Mouse (Mus musculus) hindbrain, postnatal 0 days (tissue): ENCODE data around the gene Map3k15. TPM values are rescaled to one million over a fixed set of nuclear protein-coding genes. Genes with fewer than 3 reads are reported as not detected.

Experiments
- ATAC-seq: fragments of 200-750 bp; cut with Nextera tagmentation; 2 replicates; pipeline ENCODE4 v1.8.0; 2017; ENCODE audit warnings: mild to moderate bottlenecking, moderate TSS enrichment, moderate library complexity
- DNase-seq: peaks from one replicate; pipeline ENCODE4 v3.0.0-alpha.2; 2015; ENCODE audit warnings: low spot score
- H3K27ac ChIP-seq: fragments of 300-500 bp; sonication (generic); 2 replicates; pipeline ENCODE4 v1.5.1; 2014; ENCODE audit warnings: mild to moderate bottlenecking
- H3K27me3 ChIP-seq: fragments of 300-500 bp; sonication (generic); 2 replicates; pipeline ENCODE4 v1.6.1; 2014; ENCODE audit warnings: low read length, mixed read lengths; ENCODE audit not compliant: insufficient read depth
- H3K36me3 ChIP-seq: fragments of 300-500 bp; sonication (generic); 2 replicates; pipeline ENCODE4 v1.6.1; 2014; ENCODE audit warnings: low read length, mixed read lengths; ENCODE audit not compliant: insufficient read depth
- H3K4me1 ChIP-seq: fragments of 300-500 bp; sonication (generic); 2 replicates; pipeline ENCODE4 v1.6.1; 2014; ENCODE audit warnings: antibody characterized with exemption, low read length, mixed read lengths; ENCODE audit not compliant: insufficient read depth
- H3K4me2 ChIP-seq: fragments of 300-500 bp; sonication (generic); 2 replicates; pipeline ENCODE4 v1.6.1; 2014; ENCODE audit warnings: low read depth, mild to moderate bottlenecking, low read length, moderate library complexity, mixed read lengths
- H3K4me3 ChIP-seq: fragments of 300-500 bp; sonication (generic); 2 replicates; pipeline ENCODE4 v1.5.1; 2014; ENCODE audit warnings: low read length
- H3K9ac ChIP-seq: fragments of 300-500 bp; sonication (generic); replicated peaks from 2 replicates; pipeline ENCODE4 v1.6.1; 2014; ENCODE audit warnings: mild to moderate bottlenecking, low read length, moderate library complexity, mixed read lengths
- H3K9me3 ChIP-seq: fragments of 300-500 bp; sonication (generic); 2 replicates; pipeline ENCODE4 v1.6.1; 2016; ENCODE audit warnings: low read length, mixed read lengths
- CTCF ChIP-seq: IDR thresholded peaks from 2 replicates; pipeline ENCODE4 v1.5.1; 2016; ENCODE audit warnings: antibody characterized with exemption, control low read depth, low read depth
- WGBS: fragments of 180-500 bp; shearing (Covaris S2); extraction: QIAGEN DNeasy Blood & Tissue Kit; methylation state at CpG from one replicate; pipeline ENCODE4 v1.1.7; 2014; 5-methylcytosine and 5-hydroxymethylcytosine counted together
- polyA plus RNA-seq: library from polyadenylated mRNA; unstranded; fragments of >200 nt; fragmentation: Nextera tagmentation; extraction: Ambion mirVana; gene quantifications from 2 replicates; pipeline ENCODE4 v1.2.1, GENCODE M21; 2015
- total RNA-seq: library from RNA; depleted of rRNA; stranded (reverse); fragments of >200 nt; gene quantifications from 2 replicates; pipeline ENCODE4 v1.2.3, GENCODE M21; 2014

Map3k15 gene
- total and polyA plus RNA-seq, 2 experiments from 2014 or later: 0.25 to 1.6 TPM

DNA sequence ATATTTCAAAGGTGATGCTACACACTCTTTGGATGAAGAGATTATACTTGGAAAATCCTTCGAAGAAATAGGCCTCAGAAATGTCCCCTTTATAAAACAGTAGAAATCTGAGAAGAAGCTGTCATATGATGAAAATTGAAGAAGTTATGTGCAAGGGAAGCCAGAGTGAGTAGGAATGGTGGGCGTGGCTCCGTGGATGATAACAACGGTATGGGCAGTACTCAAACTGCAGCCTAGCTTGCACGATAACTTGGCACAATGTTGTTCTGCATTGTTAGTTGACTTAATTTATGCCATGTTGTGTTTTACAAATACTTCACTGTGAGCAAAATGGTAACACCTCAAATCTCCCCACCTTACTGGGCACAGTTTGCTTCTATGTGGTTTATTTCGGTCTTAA, 7.6 kb downstream of the Map3k15 start:
- WGBS: 86% methylated on average over 6 of the region's 6 CpGs

DNA sequence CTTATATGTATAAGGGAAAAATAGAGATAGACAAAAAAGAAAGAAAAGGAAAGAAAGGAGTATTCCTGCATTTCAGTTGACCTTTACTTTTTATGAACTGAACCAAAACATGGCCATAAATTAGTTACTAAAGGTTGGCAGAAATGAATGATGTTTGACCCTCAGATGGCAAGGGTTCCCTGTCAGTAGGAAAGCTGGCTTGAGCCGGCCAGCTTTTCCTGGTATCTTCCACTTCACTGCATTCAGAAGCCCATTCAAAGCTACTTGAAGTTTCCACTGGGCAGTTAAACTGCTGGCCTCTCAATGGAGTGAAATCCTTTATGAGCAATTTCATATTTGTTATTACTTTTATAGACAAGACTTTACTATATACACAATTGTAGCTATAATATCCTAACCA, 65.1 kb downstream of the Map3k15 start:
- Histone ChIP-seq H3K4me2 (no peak overlapping the region), H3K9me3 (no peaks in the 10 kb centered on the region), H3K4me3 (no peak overlapping the region), H3K9ac (no peak overlapping the region), H3K4me1 (no peaks in the 10 kb centered on the region), H3K27me3 (no peaks in the 10 kb centered on the region), H3K27ac (no peak overlapping the region), H3K36me3 (no peaks in the 10 kb centered on the region)
- ATAC-seq (no peak), DNase-seq (no peak)
- no peak for TF ChIP-seq CTCF
- WGBS: 75% methylated on average over 1 of the region's 1 CpGs

More for the DNA sequence above, 7.6 kb downstream of the Map3k15 start:
- H3K4me1 ChIP-seq: no peaks in the 10 kb centered on the region
- no peak for TF ChIP-seq CTCF
- H3K4me2 ChIP-seq: no peak overlapping the region
- ATAC-seq: no peak
- H3K9ac ChIP-seq: no peak overlapping the region
- H3K27ac ChIP-seq: no peak overlapping the region
- no peaks in the 10 kb centered on the region for H3K9me3 ChIP-seq
- H3K4me3 ChIP-seq: no peak overlapping the region
- no peaks in the 10 kb centered on the region for H3K27me3 ChIP-seq
- H3K36me3 ChIP-seq: no peaks in the 10 kb centered on the region
- no peak for DNase-seq

DNA sequence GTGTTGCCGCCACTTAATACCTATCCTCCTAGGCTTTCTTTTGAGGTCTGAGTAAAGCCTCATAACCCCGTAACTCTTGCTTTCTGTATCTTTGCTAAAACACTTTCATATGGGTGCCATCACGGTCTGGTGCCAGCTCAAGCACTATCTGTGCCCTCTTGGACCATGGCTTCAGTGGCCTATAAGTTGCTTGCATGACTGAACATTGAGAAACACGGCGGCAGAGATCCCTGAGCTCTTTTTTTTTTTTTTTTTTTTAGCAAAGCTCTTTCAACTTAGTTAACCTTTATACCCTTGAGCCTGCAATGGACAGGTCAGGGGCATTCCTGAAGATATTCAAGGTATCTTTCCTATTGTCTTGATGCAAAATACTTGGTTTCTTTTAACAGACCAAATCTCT, 66.4 kb downstream of the Map3k15 start:
- H3K4me3 ChIP-seq: no peak overlapping the region
- ATAC-seq (no peak), DNase-seq (no peak)
- H3K4me1 ChIP-seq: no peaks in the 10 kb centered on the region
- no peaks in the 10 kb centered on the region for H3K27me3 ChIP-seq
- no peaks in the 10 kb centered on the region for H3K36me3 ChIP-seq
- WGBS: 74% methylated on average over 5 of the region's 5 CpGs
- H3K4me2 ChIP-seq: no peak overlapping the region
- no peaks in the 10 kb centered on the region for H3K9me3 ChIP-seq
- TF ChIP-seq CTCF: no peak
- H3K9ac ChIP-seq: no peak overlapping the region
- H3K27ac ChIP-seq: no peak overlapping the region

DNA sequence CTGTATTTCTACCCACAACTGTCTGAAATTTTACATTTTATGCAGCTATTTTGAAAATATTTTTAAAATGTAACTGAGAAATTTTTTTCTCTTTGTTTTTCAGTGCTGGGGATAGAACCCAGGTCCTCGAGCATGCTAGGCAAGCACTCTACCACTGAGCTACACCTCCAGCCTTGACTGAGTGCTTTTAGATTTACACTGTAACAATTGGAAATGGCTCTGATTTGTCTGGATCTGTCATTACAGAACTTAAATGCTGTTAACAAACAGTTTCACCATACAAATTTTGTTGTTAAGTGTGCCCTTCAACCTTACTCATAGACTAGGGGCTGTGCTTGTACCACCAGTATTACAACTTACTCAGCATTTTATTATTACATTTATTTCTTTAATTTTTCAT, 103.7 kb downstream of the Map3k15 start:
- H3K9ac ChIP-seq: no peak overlapping the region
- no peak overlapping the region for H3K27ac ChIP-seq
- H3K9me3 ChIP-seq: no peaks in the 10 kb centered on the region
- no peaks in the 10 kb centered on the region for H3K27me3 ChIP-seq
- no peak for ATAC-seq
- H3K4me2 ChIP-seq: no peak overlapping the region
- no peak for DNase-seq
- no peaks in the 10 kb centered on the region for H3K36me3 ChIP-seq
- no peak overlapping the region for H3K4me3 ChIP-seq
- H3K4me1 ChIP-seq: no peaks in the 10 kb centered on the region
- TF ChIP-seq CTCF: no peak
- WGBS: 76% methylated on average over 1 of the region's 1 CpGs

DNA sequence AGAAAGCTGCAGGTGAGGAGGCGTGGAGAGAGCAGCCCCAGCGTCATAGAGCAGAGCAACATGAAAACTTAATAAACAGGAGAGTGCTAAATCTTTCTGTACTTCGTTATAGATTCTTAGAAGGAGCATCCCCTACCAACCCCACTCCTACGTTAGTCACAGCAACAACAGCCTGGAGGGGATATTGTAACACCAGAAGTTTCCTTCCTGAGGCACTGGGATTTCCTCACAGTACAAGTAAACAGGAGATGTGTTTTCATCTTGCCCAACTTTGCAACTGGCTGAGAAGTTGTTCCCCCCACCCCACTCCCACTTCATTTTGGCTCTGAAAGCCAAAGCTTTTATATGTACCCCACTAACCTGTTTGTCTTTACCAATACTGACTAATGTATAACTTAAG, 119.6 kb downstream of the Map3k15 start:
- 68% methylated on average over 4 of the region's 4 CpGs for WGBS
- ATAC-seq: no peak
- Histone ChIP-seq H3K4me2 (no peak overlapping the region), H3K27me3 (no peaks in the 10 kb centered on the region), H3K4me1 (no peaks in the 10 kb centered on the region), H3K9me3 (no peaks in the 10 kb centered on the region), H3K4me3 (no peak overlapping the region), H3K9ac (no peak overlapping the region), H3K27ac (no peak overlapping the region), H3K36me3 (no peaks in the 10 kb centered on the region)
- no peak for DNase-seq
- no peak for TF ChIP-seq CTCF

DNA sequence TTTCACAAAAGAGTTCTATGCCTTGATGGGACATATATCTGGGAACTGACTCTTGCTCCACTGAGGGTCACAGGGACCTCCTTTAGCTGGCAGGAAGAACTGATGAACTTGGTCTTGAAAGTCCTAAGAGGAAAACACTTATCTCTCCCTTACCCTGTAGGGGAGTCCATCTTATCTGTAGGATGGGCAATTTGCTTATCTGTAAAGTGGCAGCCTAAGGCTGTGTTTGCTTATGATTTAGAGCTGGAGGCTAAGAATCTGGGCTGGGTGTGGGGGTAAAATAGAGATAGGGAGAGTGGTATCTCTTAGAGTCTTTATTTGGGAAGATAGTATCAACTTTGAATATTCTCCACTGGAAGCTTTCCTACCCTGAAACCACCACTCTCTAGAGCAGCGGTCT, 125.5 kb downstream of the Map3k15 start:
- no peaks in the 10 kb centered on the region for H3K9me3 ChIP-seq
- no peak overlapping the region for H3K4me2 ChIP-seq
- DNase-seq: no peak
- no peak overlapping the region for H3K4me3 ChIP-seq
- TF ChIP-seq CTCF: no peak
- H3K4me1 ChIP-seq: no peaks in the 10 kb centered on the region
- H3K27ac ChIP-seq: no peak overlapping the region
- no peaks in the 10 kb centered on the region for H3K36me3 ChIP-seq
- H3K27me3 ChIP-seq: no peaks in the 10 kb centered on the region
- 100% methylated on average over 1 of the region's 1 CpGs for WGBS
- H3K9ac ChIP-seq: no peak overlapping the region
- ATAC-seq: no peak

DNA sequence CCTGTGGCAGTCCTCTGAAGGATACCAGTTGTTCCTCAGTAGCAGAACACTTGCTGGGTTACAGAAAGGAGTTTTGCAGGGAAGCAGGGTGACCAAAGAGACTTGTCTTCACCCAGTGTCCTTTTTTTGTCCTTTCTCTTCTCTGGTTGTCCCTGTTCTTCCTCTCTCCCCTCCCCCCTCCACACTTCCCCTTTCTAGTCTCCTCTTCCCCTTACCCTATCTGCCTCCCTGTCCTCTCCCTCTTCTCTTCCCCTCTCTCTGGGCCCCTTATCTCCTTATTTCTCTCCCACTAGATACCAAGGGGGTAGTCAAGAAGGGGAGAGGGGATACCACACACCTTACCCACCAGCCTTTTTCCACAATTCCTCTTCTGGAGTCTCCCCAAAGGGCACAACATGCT, 127.8 kb downstream of the Map3k15 start:
- Histone ChIP-seq H3K4me1 (no peaks in the 10 kb centered on the region), H3K9ac (no peak overlapping the region), H3K27ac (no peak overlapping the region), H3K9me3 (no peaks in the 10 kb centered on the region), H3K4me3 (no peak overlapping the region), H3K4me2 (no peak overlapping the region), H3K36me3 (no peaks in the 10 kb centered on the region), H3K27me3 (no peaks in the 10 kb centered on the region)
- ATAC-seq (no peak), DNase-seq (no peak)
- TF ChIP-seq CTCF: no peak
